Mouse (Mus musculus): Measurements from ENCODE around the gene Kiss1r.

DNA sequence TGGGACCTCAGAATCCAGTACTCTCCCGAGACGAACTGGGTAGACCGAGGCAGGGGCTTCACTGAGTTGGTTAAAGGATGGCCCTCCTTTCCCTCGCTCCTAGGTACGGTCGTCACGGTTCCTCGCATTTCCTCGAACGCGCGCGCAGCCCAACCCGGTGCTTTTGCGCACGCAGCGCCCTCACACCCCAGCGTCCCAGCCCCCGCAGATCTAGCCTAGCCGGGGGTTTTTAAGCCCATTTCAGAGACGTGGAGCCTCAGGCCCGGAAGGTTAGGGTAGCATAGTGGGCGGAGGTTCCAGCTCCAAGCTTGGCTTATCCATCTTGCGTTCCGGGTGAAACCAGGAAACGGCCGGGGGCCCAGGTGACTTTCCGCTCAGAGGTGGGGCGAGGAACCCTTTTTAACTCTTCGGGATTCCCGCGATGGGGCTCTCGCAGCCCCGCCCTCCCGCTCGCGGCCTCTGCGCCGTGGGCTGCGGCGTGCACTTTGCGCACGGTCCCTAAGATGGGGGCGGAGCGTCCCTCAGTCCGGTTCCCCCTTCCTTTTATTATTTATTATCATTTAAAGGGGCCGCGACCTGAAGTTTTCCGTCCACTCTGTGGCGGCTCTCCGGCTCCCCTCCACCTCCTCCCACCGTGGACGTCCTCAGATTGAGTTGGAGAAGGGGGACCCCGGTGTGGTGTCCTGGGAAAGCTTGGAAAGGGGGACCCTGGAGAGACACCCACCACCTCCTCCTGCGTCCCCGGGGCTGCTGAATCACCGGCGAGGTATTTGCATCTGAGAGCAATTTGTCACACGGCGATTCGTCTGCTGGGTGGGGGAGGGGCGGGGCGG is 9.9 kb downstream of the Kiss1r start, which contains the start of gene Arid3a:
- TF ChIP-seq CTCF (IDR thresholded peaks at IDR 0.05; ENCODE audit: low read depth, low read length) (no peak), GATA1 (IDR thresholded peaks at IDR 0.05; ENCODE audit: borderline replicate concordance, low read length) (no peak)

Data from G1E (cell line).